Mouse (Mus musculus) embryonic facial prominence, embryonic 11.5 days (tissue): Measurements from ENCODE around the gene Megf8. TPM values are rescaled to one million over a fixed set of nuclear protein-coding genes. Genes with fewer than 3 reads are reported as not detected.

Experiments used
- ATAC-seq: fragments of 200-750 bp; cut with Nextera tagmentation; replicated peaks from 2 replicates; pipeline ENCODE4 v1.8.0; 2017; ENCODE audit warnings: low read depth; ENCODE audit not compliant: insufficient number of reproducible peaks, low FRiP score, low TSS enrichment
- DNase-seq: peaks from one replicate; pipeline ENCODE4 v3.0.0-alpha.2; 2015; ENCODE audit warnings: low spot score
- H3K27ac ChIP-seq: fragments of 300-500 bp; sonication (generic); replicated peaks from 2 replicates; pipeline ENCODE4 v1.5.1; 2014; ENCODE audit warnings: mild to moderate bottlenecking, low read depth, low read length, control low read depth
- H3K27me3 ChIP-seq: fragments of 300-500 bp; sonication (generic); 2 replicates; pipeline ENCODE4 v1.6.1; 2014; ENCODE audit warnings: mild to moderate bottlenecking, low read length, moderate library complexity, mixed read lengths; ENCODE audit not compliant: control insufficient read depth, insufficient read depth
- H3K36me3 ChIP-seq: fragments of 300-500 bp; sonication (generic); replicated peaks from 2 replicates; pipeline ENCODE4 v1.6.1; 2014; ENCODE audit warnings: low read depth, mild to moderate bottlenecking, low read length, moderate library complexity, mixed read lengths; ENCODE audit not compliant: control insufficient read depth, insufficient read depth
- H3K4me1 ChIP-seq: fragments of 300-500 bp; sonication (generic); 2 replicates; pipeline ENCODE4 v1.6.1; 2014; ENCODE audit warnings: low read length, mixed read lengths; ENCODE audit not compliant: control insufficient read depth, insufficient read depth
- H3K4me2 ChIP-seq: fragments of 300-500 bp; sonication (generic); 2 replicates; pipeline ENCODE4 v1.6.1; 2014; ENCODE audit warnings: low read depth, mild to moderate bottlenecking, control low read depth, low read length, moderate library complexity
- H3K4me3 ChIP-seq: fragments of 300-500 bp; sonication (generic); 2 replicates; pipeline ENCODE4 v1.5.1; 2014; ENCODE audit warnings: low read depth, low read length, control low read depth
- H3K9ac ChIP-seq: fragments of 300-500 bp; sonication (generic); replicated peaks from 2 replicates; pipeline ENCODE4 v1.6.1; 2014; ENCODE audit warnings: mild to moderate bottlenecking, control low read depth, low read length
- H3K9me3 ChIP-seq: fragments of 300-500 bp; sonication (generic); replicated peaks from 2 replicates; pipeline ENCODE4 v1.6.1; 2016; ENCODE audit warnings: mild to moderate bottlenecking, low read length, inconsistent platforms, mixed read lengths; ENCODE audit not compliant: control insufficient read depth
- WGBS: fragments of 180-500 bp; shearing (Covaris S2); extraction: QIAGEN DNeasy Blood & Tissue Kit; methylation state at CpG from one replicate; pipeline ENCODE4 v1.1.7; 2014; 5-methylcytosine and 5-hydroxymethylcytosine counted together
- polyA plus RNA-seq: library from polyadenylated mRNA; unstranded; fragments of >200 nt; fragmentation: Nextera tagmentation; extraction: Ambion mirVana; gene quantifications from 2 replicates; pipeline ENCODE4 v1.2.1, GENCODE M21; 2014

Gene Megf8
- polyA plus RNA-seq, 1 experiment from 2014 or later = 8.7 TPM

DNA sequence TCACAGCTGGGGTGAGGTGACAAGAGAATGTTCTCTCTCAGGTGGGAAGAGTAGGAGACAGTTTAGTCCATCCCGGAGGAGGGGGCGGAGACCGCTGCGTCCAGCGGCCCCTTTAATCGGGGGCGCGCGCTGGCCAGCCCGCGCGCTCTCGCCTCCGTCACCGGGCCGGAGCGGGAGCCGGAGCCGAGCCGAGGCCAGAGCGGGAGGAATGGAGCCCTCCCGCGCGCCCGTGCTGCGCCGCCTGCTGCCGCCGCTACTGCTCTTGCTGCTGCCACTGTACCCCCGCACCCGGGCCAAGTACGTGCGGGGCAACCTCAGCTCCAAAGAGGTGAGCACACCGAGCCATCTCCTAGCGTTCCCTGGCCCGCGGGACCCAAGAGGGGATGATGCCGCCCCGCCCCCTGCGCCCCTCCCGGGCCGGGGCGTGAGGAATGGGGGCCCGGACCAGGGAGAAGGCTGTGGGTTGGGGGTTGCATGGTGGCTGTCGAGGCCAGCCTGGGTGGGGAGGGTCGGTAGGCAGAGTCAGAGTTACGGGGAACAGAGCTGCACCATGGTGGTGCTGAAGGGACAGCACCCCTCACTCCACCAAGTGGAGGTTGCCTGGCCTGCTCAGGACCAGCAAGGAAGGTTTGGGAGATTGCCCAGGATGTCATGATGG lies 10.9 kb upstream of the Megf8 start, which contains the start of gene Tmem145:
Gene Tmem145 (plus strand): TSS at position 151 of the 658 bp plus-strand sequence.
- Histone ChIP-seq H3K9me3 (no peaks in the 10 kb centered on the region), H3K4me1 (peaks cover 2% of the 10 kb centered on the region; the same call in 1 of the 2 replicates), H3K4me3 (peak within 1 kb of the TSS; percentile 41), H3K9ac (peak within 1 kb of the TSS; percentile 30; the same call in 1 of the 2 replicates), H3K27me3 (no peaks in the 10 kb centered on the region; the same call in 1 of the 2 replicates), H3K27ac (no peak within 1 kb of the TSS), H3K36me3 (no peaks in the 10 kb centered on the region), H3K4me2 (peak within 1 kb of the TSS; percentile 81)
- DNase-seq = peak; percentile 89
- peak; percentile 67; the same call in 1 of the 2 replicates for ATAC-seq
- WGBS = under 1% methylated on average over 47 of the region's 47 CpGs

GRCm38 (mm10) chr7:25306614-25306996 lies 10.4 kb upstream of the Megf8 start:
- WGBS = 44% methylated on average over 2 of the region's 2 CpGs
- no peak overlapping the region for H3K9ac ChIP-seq
- no peak overlapping the region for H3K4me3 ChIP-seq
- DNase-seq (no peak), ATAC-seq (no peak)
- H3K27ac ChIP-seq = no peak overlapping the region
- no peak overlapping the region for H3K4me2 ChIP-seq
- no peaks in the 10 kb centered on the region; the same call in 1 of the 2 replicates for H3K27me3 ChIP-seq
- H3K4me1 ChIP-seq = peaks cover 2% of the 10 kb centered on the region; the same call in 1 of the 2 replicates
- H3K9me3 ChIP-seq = no peaks in the 10 kb centered on the region
- no peaks in the 10 kb centered on the region for H3K36me3 ChIP-seq

DNA sequence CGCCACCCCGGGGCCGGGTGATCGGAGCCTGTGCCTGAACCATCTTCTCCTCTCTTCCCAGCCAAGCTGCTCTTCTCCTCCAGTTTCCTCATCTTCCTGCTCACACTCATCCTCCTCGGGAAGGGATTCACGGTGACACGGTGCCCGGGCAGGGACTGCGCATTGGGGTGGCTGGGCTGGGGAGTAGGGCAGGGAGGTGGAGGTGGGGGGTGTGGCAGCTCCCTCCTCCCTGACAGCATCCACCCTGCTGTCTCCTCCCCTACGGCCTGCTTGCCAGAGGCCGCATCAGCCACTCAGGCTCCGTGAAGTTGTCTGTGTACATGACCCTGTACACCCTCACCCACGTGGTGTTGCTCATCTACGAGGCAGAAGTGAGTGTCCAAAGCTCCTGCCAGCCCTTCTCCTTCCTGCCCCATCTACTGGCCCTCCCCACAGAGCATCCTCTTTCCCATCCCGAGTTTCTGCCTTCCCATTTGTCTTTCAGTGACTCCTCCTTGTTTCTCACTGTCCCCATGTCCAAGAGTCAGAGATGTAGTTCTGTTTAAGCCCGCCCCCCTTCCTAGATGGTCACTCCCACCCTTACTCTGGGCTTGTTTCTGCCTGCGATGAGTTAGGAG lies 8.2 kb upstream of the Megf8 start:
- 56% methylated on average over 17 of the region's 17 CpGs for WGBS
- peaks cover 2% of the 10 kb centered on the region for H3K27me3 ChIP-seq
- no peak overlapping the region for H3K27ac ChIP-seq
- ATAC-seq (no peak), DNase-seq (no peak)
- no peaks in the 10 kb centered on the region for H3K9me3 ChIP-seq
- peaks cover 2% of the 10 kb centered on the region; the same call in 1 of the 2 replicates for H3K4me1 ChIP-seq
- H3K4me3 ChIP-seq = no peak overlapping the region
- H3K9ac ChIP-seq = no peak overlapping the region
- no peaks in the 10 kb centered on the region for H3K36me3 ChIP-seq
- no peak overlapping the region for H3K4me2 ChIP-seq

DNA sequence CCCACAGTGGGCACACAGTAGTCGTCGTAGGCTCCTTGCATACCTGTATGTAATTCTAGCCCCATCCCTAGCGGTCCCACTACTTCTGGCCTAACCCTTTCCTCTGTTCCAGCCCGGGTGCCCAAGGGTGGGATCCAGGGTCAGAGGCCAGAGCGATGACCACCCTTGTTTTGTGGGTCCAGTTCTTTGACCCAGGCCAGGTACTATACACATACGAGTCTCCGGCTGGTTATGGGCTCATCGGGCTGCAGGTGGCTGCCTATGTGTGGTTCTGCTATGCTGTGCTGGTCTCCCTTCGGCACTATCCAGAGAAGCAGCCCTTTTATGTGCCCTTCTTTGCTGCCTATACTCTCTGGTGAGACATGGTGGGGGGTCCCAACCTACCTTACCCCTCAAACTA lies 7.5 kb upstream of the Megf8 start:
- Histone ChIP-seq H3K4me2 (no peak overlapping the region), H3K27me3 (peaks cover 2% of the 10 kb centered on the region), H3K27ac (no peak overlapping the region), H3K4me3 (no peak overlapping the region), H3K9me3 (no peaks in the 10 kb centered on the region), H3K36me3 (no peaks in the 10 kb centered on the region), H3K9ac (no peak overlapping the region), H3K4me1 (peaks cover 2% of the 10 kb centered on the region; the same call in 1 of the 2 replicates)
- WGBS = 80% methylated on average over 9 of the region's 9 CpGs
- ATAC-seq (no peak), DNase-seq (no peak)

DNA sequence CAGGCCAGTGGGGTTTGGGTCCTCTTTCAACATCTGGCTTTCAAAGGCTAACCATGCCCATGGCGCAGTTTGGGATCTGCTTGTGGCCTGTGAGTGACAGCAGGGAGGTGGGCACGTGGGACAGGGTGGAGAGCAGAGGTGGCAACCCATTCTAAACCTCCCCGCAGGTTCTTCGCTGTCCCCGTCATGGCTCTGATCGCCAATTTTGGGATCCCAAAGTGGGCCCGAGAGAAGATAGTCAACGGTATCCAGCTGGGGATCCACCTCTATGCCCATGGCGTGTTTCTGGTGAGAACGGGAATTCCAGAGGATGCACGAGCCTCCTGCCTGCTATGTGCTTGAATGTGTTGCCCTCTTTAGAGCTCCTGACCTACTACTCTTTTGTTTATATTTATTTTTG lies 5.8 kb upstream of the Megf8 start:
- WGBS = 79% methylated on average over 11 of the region's 11 CpGs
- peaks cover 8% of the 10 kb centered on the region; the same call in 1 of the 2 replicates for H3K4me1 ChIP-seq
- no peak overlapping the region for H3K4me2 ChIP-seq
- DNase-seq (no peak), ATAC-seq (no peak)
- no peak overlapping the region for H3K27ac ChIP-seq
- no peak overlapping the region for H3K4me3 ChIP-seq
- H3K9ac ChIP-seq = no peak overlapping the region
- no peaks in the 10 kb centered on the region for H3K36me3 ChIP-seq
- H3K9me3 ChIP-seq = no peaks in the 10 kb centered on the region
- H3K27me3 ChIP-seq = peaks cover 14% of the 10 kb centered on the region

DNA sequence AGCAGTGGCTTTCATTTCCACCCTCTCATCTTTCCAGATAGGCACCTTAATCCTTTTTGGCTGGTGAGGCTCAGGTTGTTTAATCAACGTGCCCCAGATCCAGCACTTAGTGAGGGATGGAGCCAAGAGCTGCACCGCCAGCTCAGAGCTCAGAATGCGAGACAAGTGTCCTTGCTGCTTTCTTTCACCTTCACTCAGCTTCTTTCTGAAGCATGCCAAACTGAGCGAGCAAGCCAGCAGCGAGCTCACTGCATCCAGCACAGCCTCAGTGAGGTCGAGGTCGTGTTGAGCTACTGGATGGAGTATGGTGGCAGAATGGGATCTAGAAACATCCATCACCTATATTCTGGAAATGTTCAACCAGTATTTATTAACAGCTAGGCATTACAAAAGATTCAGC lies 3.6 kb upstream of the Megf8 start:
- Histone ChIP-seq H3K36me3 (no peaks in the 10 kb centered on the region), H3K9me3 (no peaks in the 10 kb centered on the region), H3K9ac (no peak overlapping the region), H3K4me2 (no peak overlapping the region), H3K4me3 (no peak overlapping the region), H3K4me1 (peaks cover 8% of the 10 kb centered on the region), H3K27me3 (peaks cover 14% of the 10 kb centered on the region), H3K27ac (no peak overlapping the region)
- ATAC-seq (no peak), DNase-seq (no peak)
- WGBS = 41% methylated on average over 7 of the region's 7 CpGs

GRCm38 (mm10) chr7:25314606-25315305 lies 2.2 kb upstream of the Megf8 start:
- H3K27me3 ChIP-seq = peaks cover 14% of the 10 kb centered on the region

More at GRCm38 (mm10) chr7:25314606-25315305, 2.2 kb upstream of the Megf8 start:
- peak overlapping the region; percentile 36 for H3K4me3 ChIP-seq
- H3K27ac ChIP-seq = no peak overlapping the region
- ATAC-seq (no peak), DNase-seq (peak; percentile 3)
- no peak overlapping the region; the same call in 1 of the 2 replicates for H3K9ac ChIP-seq
- peak overlapping the region; percentile 81 for H3K4me2 ChIP-seq
- H3K9me3 ChIP-seq = no peaks in the 10 kb centered on the region
- H3K4me1 ChIP-seq = peaks cover 8% of the 10 kb centered on the region
- no peaks in the 10 kb centered on the region for H3K36me3 ChIP-seq
- 2% methylated on average over 51 of the region's 51 CpGs for WGBS
